Mouse (Mus musculus) embryonic fibroblast, embryonic 13.5 days (primary cell): ENCODE data around the gene Ank2.

Source experiments
- CTCF ChIP-seq: IDR thresholded peaks from 2 replicates; pipeline ENCODE4 v1.5.1; 2011; ENCODE audit warnings: mild to moderate bottlenecking, control low read depth, low read length, moderate library complexity, borderline replicate concordance; ENCODE audit not compliant: insufficient read depth
- POLR2A ChIP-seq: IDR thresholded peaks from 2 replicates; pipeline ENCODE4 v1.6.1; 2011; ENCODE audit warnings: low read depth, mild to moderate bottlenecking, control low read depth, low read length, moderate library complexity

DNA sequence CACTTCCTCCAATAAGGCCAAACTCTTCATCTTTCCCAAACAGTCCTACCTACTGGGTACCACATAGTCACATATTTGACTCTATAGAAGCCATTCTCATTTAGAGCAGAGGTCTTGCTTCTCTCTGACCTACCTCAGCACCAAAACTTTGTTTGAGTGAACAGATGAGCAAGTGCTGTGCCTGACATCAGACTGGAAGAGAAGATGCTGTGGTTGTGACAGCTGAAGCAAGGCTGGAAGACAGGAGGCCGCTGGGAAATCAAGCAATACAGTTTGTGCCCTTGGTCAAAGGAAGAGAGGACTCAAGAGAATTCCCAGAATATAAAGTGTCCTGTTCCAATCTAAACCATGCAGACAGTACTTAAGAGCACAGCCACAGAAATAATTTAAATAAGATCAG lies 402.0 kb downstream of the Ank2 start:
- TF ChIP-seq CTCF (no peak), POLR2A (no peak)
